Mouse (Mus musculus): ENCODE results near the gene Myl7. TPM values are rescaled to one million over a fixed set of nuclear protein-coding genes. Genes with fewer than 3 reads are reported as not detected.
A peak's percentile ranks its signal among the peaks of the same experiment; 100 is the strongest.

Myl7 gene
- total RNA-seq, 2 experiments from 2014 or later: not detected

GRCm38 (mm10) chr11:5877421-5877820 is 21.2 kb downstream of the Myl7 start:
- H3K27ac ChIP-seq: no peak overlapping the region
- peak overlapping the region; percentile 80 for H3K4me3 ChIP-seq
- DNase-seq (ENCODE audit: low spot score in 2 of 2): no peak
- TF ChIP-seq CTCF (conservative IDR thresholded peaks at IDR 0.05): no peak

- no peak for TF ChIP-seq CTCF (conservative IDR thresholded peaks at IDR 0.05)
- no peak for DNase-seq (ENCODE audit: low spot score in 2 of 2)
- Histone ChIP-seq H3K4me3 (no peak overlapping the region), H3K27ac (no peak overlapping the region)
Observed at GRCm38 (mm10) chr11:5873192-5873591, 25.4 kb downstream of the Myl7 start.

GRCm38 (mm10) chr11:5872707-5873106 is 25.9 kb downstream of the Myl7 start:
- no peak overlapping the region for H3K27ac ChIP-seq
- H3K4me3 ChIP-seq: no peak overlapping the region
- no peak for DNase-seq (ENCODE audit: low spot score in 2 of 2)
- no peak for TF ChIP-seq CTCF (conservative IDR thresholded peaks at IDR 0.05)

GRCm38 (mm10) chr11:5870069-5870468 is 28.5 kb downstream of the Myl7 start:
- TF ChIP-seq CTCF (conservative IDR thresholded peaks at IDR 0.05): no peak
- Histone ChIP-seq H3K27ac (no peak overlapping the region), H3K4me3 (no peak overlapping the region)
- DNase-seq (ENCODE audit: low spot score in 2 of 2): no peak

GRCm38 (mm10) chr11:5869331-5869730 is 29.3 kb downstream of the Myl7 start:
- Histone ChIP-seq H3K27ac (no peak overlapping the region), H3K4me3 (no peak overlapping the region)
- TF ChIP-seq CTCF (conservative IDR thresholded peaks at IDR 0.05): no peak
- DNase-seq (ENCODE audit: low spot score in 2 of 2): no peak

- Histone ChIP-seq H3K27ac (no peak overlapping the region), H3K4me3 (no peak overlapping the region)
- no peak for DNase-seq (ENCODE audit: low spot score in 2 of 2)
- no peak for TF ChIP-seq CTCF (conservative IDR thresholded peaks at IDR 0.05)
Observed at GRCm38 (mm10) chr11:5868324-5868723, 30.3 kb downstream of the Myl7 start.

GRCm38 (mm10) chr11:5867196-5867595 is 31.4 kb downstream of the Myl7 start:
- DNase-seq (ENCODE audit: low spot score in 2 of 2): no peak
- no peak for TF ChIP-seq CTCF (conservative IDR thresholded peaks at IDR 0.05)
- H3K4me3 ChIP-seq: no peak overlapping the region
- H3K27ac ChIP-seq: no peak overlapping the region

- no peak for TF ChIP-seq CTCF (conservative IDR thresholded peaks at IDR 0.05)
- Histone ChIP-seq H3K27ac (no peak overlapping the region), H3K4me3 (peak overlapping the region; percentile 46; the same call in 1 of the 2 replicates)
- DNase-seq (ENCODE audit: low spot score in 2 of 2): no peak
Observed at GRCm38 (mm10) chr11:5862394-5863105, 36.0 kb downstream of the Myl7 start.

- no peak for DNase-seq (ENCODE audit: low spot score in 2 of 2)
- Histone ChIP-seq H3K27ac (no peak within 1 kb of the TSS), H3K4me3 (peak within 1 kb of the TSS; percentile 46)
- no peak for TF ChIP-seq CTCF (conservative IDR thresholded peaks at IDR 0.05)
Observed at GRCm38 (mm10) chr11:5861678-5862393, 36.7 kb downstream of the Myl7 start, which contains the start of gene Aebp1. Gene Aebp1 (plus strand): TSS chr11:5861947.

- no peak for TF ChIP-seq CTCF (conservative IDR thresholded peaks at IDR 0.05)
- no peak for DNase-seq (ENCODE audit: low spot score in 2 of 2)
- no peak overlapping the region for H3K27ac ChIP-seq
- H3K4me3 ChIP-seq: no peak overlapping the region
Observed at GRCm38 (mm10) chr11:5860639-5861038, 37.9 kb downstream of the Myl7 start.

- TF ChIP-seq CTCF (conservative IDR thresholded peaks at IDR 0.05): no peak
- DNase-seq (ENCODE audit: low spot score in 2 of 2): no peak
- H3K27ac ChIP-seq: no peak overlapping the region
- no peak overlapping the region for H3K4me3 ChIP-seq
Observed at GRCm38 (mm10) chr11:5859883-5860550, 38.6 kb downstream of the Myl7 start.

GRCm38 (mm10) chr11:5858723-5859122 is 39.9 kb downstream of the Myl7 start:
- peak; percentile 51 for TF ChIP-seq CTCF (conservative IDR thresholded peaks at IDR 0.05)
- Histone ChIP-seq H3K27ac (no peak overlapping the region), H3K4me3 (no peak overlapping the region)
- no peak for DNase-seq (ENCODE audit: low spot score in 2 of 2)

GRCm38 (mm10) chr11:5856479-5857130 is 42.0 kb downstream of the Myl7 start:
- TF ChIP-seq CTCF (conservative IDR thresholded peaks at IDR 0.05): no peak
- peak overlapping the region; percentile 74 for H3K27ac ChIP-seq
- no peak overlapping the region for H3K4me3 ChIP-seq
- DNase-seq (ENCODE audit: low spot score in 2 of 2): no peak

Data from layer of hippocampus, adult 2 months (tissue).